Mouse (Mus musculus) liver, embryonic 14.5 days (tissue): ENCODE results near the gene Kif5c. TPM values are rescaled to one million over a fixed set of nuclear protein-coding genes. Genes with fewer than 3 reads are reported as not detected.

Source experiments
- ATAC-seq: fragments of 200-750 bp; cut with Nextera tagmentation; 2 replicates; pipeline ENCODE4 v1.8.0; 2017; ENCODE audit warnings: moderate number of reproducible peaks, mild to moderate bottlenecking, moderate library complexity; ENCODE audit not compliant: insufficient read depth
- DNase-seq, 3 experiments: peaks; one replicate each; pipeline ENCODE4 v3.0.0-alpha.2; 2012 to 2013; ENCODE audit warnings: low read depth in 3 of 3, low spot score in 3 of 3
- H3K27ac ChIP-seq: fragments of 300-500 bp; sonication (generic); 2 replicates; pipeline ENCODE4 v1.5.1; 2014; ENCODE audit warnings: moderate library complexity, mild to moderate bottlenecking, control low read depth, inconsistent platforms
- H3K27me3 ChIP-seq: fragments of 300-500 bp; sonication (generic); 2 replicates; pipeline ENCODE4 v1.6.1; 2014; ENCODE audit warnings: mild to moderate bottlenecking, low read length, moderate library complexity; ENCODE audit not compliant: control insufficient read depth, insufficient read depth
- H3K36me3 ChIP-seq: fragments of 300-500 bp; sonication (generic); replicated peaks from 2 replicates; pipeline ENCODE4 v1.6.1; 2014; ENCODE audit warnings: low read depth; ENCODE audit not compliant: control insufficient read depth, insufficient read depth
- H3K4me1 ChIP-seq, 2 experiments: fragments of 200-500 bp in 1 of 2; fragments of 300-500 bp in 1 of 2; sonication (generic) in 1 of 2; replicated peaks; 2 replicates each; pipeline ENCODE4 v1.6.1; 2012 to 2014; ENCODE audit warnings: antibody characterized with exemption in 1 of 2, inconsistent platforms in 1 of 2, low read length in 1 of 2; ENCODE audit not compliant: control insufficient read depth in 2 of 2, insufficient read depth in 2 of 2
- H3K4me2 ChIP-seq: fragments of 300-500 bp; sonication (generic); 2 replicates; pipeline ENCODE4 v1.6.1; 2014; ENCODE audit warnings: low read depth, mild to moderate bottlenecking, control low read depth, moderate library complexity
- H3K4me3 ChIP-seq, 2 experiments: fragments of 200-500 bp in 1 of 2; fragments of 300-500 bp in 1 of 2; sonication (generic) in 1 of 2; 2 replicates each; pipeline ENCODE4 v1.5.1; 2012 to 2014; ENCODE audit warnings: low read depth in 2 of 2, low read length in 2 of 2, mild to moderate bottlenecking in 2 of 2, control low read depth in 1 of 2, inconsistent platforms in 1 of 2, moderate library complexity in 1 of 2; ENCODE audit not compliant: insufficient read depth in 1 of 2
- H3K9ac ChIP-seq: fragments of 300-500 bp; sonication (generic); replicated peaks from 2 replicates; pipeline ENCODE4 v1.6.1; 2014; ENCODE audit warnings: mild to moderate bottlenecking, control low read depth, moderate library complexity
- H3K9me3 ChIP-seq: fragments of 300-500 bp; sonication (generic); 2 replicates; pipeline ENCODE4 v1.6.1; 2016; ENCODE audit warnings: low read length, mixed read lengths; ENCODE audit not compliant: control insufficient read depth
- CTCF ChIP-seq: IDR thresholded peaks from 2 replicates; pipeline ENCODE4 v1.5.1; 2016; ENCODE audit warnings: antibody characterized with exemption, low read depth, control low read depth
- EP300 ChIP-seq: IDR thresholded peaks from 2 replicates; pipeline ENCODE4 v1.6.1; 2016; ENCODE audit warnings: antibody characterized with exemption, low read depth
- WGBS: fragments of 180-500 bp; shearing (Covaris S2); extraction: QIAGEN DNeasy Blood & Tissue Kit; methylation state at CpG from one replicate; pipeline ENCODE4 v1.1.7; 2014; ENCODE audit not compliant: insufficient replicate concordance; 5-methylcytosine and 5-hydroxymethylcytosine counted together
- polyA plus RNA-seq, 2 experiments: library from polyadenylated mRNA; depleted of rRNA in 1 of 2; stranded (reverse) in 1 of 2; unstranded in 1 of 2; fragments of >200 nt; fragmentation: Nextera tagmentation in 1 of 2; extraction: Ambion mirVana in 1 of 2; gene quantifications; 2 replicates each; pipeline versions ENCODE4 v1.2.1 to v1.2.3; 2012 to 2014

Kif5c gene
- polyA plus RNA-seq, 2 experiments = 0.10 to 0.17 TPM

DNA sequence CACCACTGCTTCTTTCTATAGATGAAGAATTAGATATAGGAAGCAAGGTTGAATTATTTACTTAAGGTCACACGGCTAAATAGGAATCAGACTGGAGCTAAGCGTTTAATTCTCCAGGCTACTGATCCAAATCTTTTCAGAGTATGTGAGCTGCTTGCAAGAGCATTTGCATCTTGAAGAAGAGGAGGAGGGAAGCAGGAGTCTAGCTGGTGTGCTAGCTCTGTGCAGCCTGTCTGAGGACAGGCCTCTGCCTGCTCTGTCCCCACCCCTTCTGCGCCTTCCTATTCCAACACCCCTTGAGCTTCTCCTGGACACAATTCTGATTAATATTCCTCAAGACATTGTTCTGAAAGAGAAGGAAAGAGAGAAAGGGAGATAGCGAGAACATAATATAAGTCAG lies 123.8 kb downstream of the Kif5c start:
- Histone ChIP-seq H3K9ac (no peak overlapping the region), H3K4me1 (no peaks in the 10 kb centered on the region), H3K27ac (no peak overlapping the region), H3K4me2 (no peak overlapping the region), H3K27me3 (no peaks in the 10 kb centered on the region), H3K9me3 (no peaks in the 10 kb centered on the region), H3K36me3 (no peaks in the 10 kb centered on the region), H3K4me3 (no peak overlapping the region)
- ATAC-seq (no peak), DNase-seq (no peak)
- 64% methylated on average over 4 of the region's 4 CpGs for WGBS
- no peak for TF ChIP-seq CTCF
- no peak for TF ChIP-seq EP300

DNA sequence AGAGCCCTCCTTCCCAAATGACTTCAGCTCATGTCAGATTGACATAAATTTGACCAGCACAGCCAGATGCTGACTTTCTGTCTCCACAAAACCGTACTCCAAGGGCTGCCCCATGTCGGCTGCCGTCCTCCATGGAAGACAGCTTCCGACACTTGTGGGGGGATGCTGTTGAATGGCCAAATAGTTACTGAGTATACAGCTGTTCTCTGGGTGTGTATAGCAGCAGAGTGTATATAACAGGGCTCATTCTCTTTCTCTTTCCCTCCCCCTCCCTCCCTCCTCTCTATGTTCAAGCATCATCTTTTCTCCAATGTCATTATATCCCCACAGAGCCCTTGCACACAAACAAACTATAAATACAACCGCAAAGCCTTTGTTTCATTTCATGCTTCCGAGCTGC lies 124.7 kb downstream of the Kif5c start:
- Histone ChIP-seq H3K4me2 (no peak overlapping the region), H3K27ac (no peak overlapping the region), H3K9ac (no peak overlapping the region), H3K4me1 (no peaks in the 10 kb centered on the region), H3K27me3 (no peaks in the 10 kb centered on the region), H3K4me3 (no peak overlapping the region), H3K9me3 (no peaks in the 10 kb centered on the region), H3K36me3 (no peaks in the 10 kb centered on the region)
- no peak for ATAC-seq
- TF ChIP-seq EP300 (no peak), CTCF (no peak)
- DNase-seq = no peak
- WGBS = 44% methylated on average over 6 of the region's 6 CpGs

DNA sequence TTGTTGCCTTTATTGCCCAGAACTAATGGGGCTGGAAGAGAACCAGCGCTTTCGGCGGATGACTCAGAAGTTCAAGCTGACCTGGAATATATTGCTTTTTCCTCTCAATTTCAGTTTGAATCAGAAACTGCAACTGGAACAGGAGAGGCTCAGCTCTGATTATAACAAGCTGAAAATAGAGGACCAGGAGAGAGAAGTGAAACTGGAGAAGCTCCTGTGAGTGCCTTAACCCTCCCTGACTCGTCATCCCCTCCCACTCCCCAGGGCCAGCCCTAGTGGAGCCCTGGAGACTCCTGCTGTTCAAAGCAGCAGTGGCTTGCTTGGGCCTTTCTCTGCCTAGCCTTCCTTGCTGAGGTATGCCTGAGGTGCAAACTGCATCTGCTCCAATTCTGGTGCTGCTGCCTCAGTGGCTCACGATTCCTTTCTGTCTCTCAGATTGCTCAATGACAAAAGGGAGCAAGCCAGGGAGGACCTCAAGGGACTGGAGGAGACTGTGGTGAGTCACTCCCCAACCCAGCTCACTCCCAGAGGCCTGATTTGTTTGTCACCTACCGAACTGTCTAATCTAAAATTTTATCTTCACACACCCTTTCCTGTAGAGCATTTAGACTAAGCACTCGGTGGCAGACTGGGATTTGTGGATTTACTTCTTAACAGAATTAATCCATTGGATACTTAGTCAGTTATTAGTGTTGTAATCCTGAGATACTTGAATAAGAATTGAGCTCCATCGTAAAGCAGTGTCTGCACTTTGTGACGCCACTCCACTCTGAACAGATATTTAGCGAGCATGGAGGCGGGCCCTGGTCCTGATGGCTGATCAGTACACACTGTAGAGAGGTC lies 125.4 kb downstream of the Kif5c start:
- 43% methylated on average over 11 of the region's 11 CpGs for WGBS
- DNase-seq = no peak

DNA sequence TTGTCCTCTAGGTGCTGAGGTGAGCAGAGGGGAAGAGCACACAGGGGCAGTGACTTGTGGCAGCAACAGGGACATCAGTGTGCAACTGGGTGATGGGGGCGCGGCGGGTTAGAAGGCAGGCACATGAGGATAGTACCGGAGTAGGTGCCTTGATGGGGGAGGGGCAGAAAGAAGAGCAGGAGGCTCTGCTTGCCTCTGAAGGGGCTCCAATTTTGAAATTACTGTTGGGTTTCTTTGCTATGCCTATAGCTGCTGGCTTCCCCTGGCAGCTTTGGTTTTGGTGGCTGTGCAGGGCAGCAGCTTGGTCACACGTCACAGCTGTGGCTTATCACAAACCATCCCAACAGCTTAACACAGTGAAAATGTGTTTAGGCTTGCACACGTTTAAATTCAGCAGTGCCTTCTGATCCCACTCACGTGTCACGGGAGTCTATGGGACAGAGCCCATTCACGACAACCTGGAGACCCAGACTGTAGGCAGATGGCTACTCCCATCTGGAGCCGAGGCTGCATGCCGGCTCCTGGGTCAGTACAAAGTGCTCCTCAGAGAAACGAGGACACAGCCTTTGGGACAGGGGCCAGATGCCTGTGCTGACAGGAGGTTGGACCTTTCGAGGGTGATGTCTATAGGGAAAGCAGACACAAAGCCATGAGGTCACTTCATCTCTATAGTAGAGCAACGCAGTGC lies 126.1 kb downstream of the Kif5c start:
- no peak overlapping the region for H3K4me2 ChIP-seq
- no peak overlapping the region for H3K27ac ChIP-seq
- no peaks in the 10 kb centered on the region for H3K4me1 ChIP-seq
- H3K4me3 ChIP-seq = no peak overlapping the region
- DNase-seq (no peak), ATAC-seq (no peak)
- no peak overlapping the region for H3K9ac ChIP-seq
- TF ChIP-seq CTCF (no peak), EP300 (no peak)
- no peaks in the 10 kb centered on the region for H3K9me3 ChIP-seq
- 64% methylated on average over 14 of the region's 14 CpGs for WGBS
- H3K36me3 ChIP-seq = no peaks in the 10 kb centered on the region
- H3K27me3 ChIP-seq = no peaks in the 10 kb centered on the region

More for the DNA sequence above, 125.4 kb downstream of the Kif5c start:
- Histone ChIP-seq H3K9me3 (no peaks in the 10 kb centered on the region), H3K27ac (no peak overlapping the region), H3K36me3 (no peaks in the 10 kb centered on the region), H3K4me2 (no peak overlapping the region), H3K9ac (no peak overlapping the region), H3K27me3 (no peaks in the 10 kb centered on the region), H3K4me1 (no peaks in the 10 kb centered on the region), H3K4me3 (no peak overlapping the region)
- ATAC-seq = no peak
- no peak for TF ChIP-seq EP300

DNA sequence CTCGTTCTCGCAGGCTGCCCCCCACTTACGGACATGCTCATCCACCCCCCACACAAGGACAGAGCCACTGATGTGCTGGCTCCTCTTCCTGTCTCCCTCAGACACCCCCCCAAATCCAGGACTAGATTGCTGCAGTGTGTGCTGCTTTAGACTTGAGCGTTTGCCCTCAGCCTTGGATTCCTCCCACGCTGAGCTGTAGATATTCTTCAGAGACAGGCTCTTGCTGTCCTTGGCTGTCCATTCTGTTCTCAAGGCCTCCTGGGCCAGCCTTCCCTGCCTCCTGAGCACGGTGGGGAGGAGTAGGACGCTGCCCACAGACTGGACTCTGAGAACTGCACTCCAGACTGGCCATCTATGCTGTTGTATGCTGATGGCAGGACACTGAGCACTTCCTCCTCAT lies 127.8 kb downstream of the Kif5c start:
- no peaks in the 10 kb centered on the region for H3K9me3 ChIP-seq
- H3K27me3 ChIP-seq = no peaks in the 10 kb centered on the region
- WGBS = 49% methylated on average over 7 of the region's 7 CpGs
- DNase-seq (no peak), ATAC-seq (no peak)
- no peaks in the 10 kb centered on the region for H3K4me1 ChIP-seq
- H3K36me3 ChIP-seq = no peaks in the 10 kb centered on the region
- H3K4me3 ChIP-seq = no peak overlapping the region
- H3K27ac ChIP-seq = no peak overlapping the region
- TF ChIP-seq CTCF (no peak), EP300 (no peak)
- no peak overlapping the region for H3K9ac ChIP-seq
- no peak overlapping the region for H3K4me2 ChIP-seq
